Mouse (Mus musculus) cerebellum, adult 2 months (tissue): Measurements from ENCODE around the gene Prrg4.

Source experiments
- CTCF ChIP-seq: fragments of 200-500 bp; IDR thresholded peaks from 2 replicates; pipeline ENCODE4 v1.5.1; 2011; ENCODE audit warnings: low read depth, mild to moderate bottlenecking, control low read depth, low read length, moderate library complexity, borderline replicate concordance; ENCODE audit not compliant: insufficient read depth
- POLR2A ChIP-seq: fragments of 200-500 bp; IDR thresholded peaks from 2 replicates; pipeline ENCODE4 v1.6.1; 2011; ENCODE audit warnings: low read length, control low read depth, borderline replicate concordance; ENCODE audit not compliant: insufficient read depth

DNA sequence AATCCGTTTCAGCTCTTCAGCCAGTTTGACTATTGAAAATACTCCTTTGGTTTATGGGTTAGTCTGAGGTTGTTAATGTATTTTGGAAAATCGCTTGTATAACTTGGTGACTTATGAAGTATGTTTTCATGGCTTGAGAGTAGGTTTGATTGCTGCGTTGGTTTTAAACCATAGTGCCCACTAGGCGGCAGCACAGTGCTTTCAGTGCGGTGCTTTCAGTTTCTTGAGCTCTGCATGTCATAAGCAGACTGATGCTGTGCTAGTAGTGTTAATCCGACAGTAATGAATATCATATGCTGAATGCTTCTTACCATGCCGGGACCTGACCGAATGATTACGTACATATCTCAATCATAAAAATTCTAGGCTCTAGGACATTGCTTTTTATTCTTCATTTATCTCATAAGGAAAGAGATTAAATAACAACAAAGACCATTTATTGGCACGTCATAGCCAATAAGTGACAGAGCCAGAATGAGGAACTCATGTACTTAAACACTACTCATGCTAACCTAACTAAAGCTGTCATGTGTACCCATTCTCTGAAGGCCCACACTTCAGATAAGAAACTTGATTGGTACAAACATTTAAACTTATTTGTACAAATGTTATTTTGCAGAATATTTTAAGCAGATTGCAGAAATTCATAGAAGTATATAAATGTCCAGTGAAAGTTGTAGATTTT is 38.3 kb upstream of the Prrg4 start:
- TF ChIP-seq CTCF (peak; percentile 80), POLR2A (no peak)
